Mouse (Mus musculus): ENCODE measurements around the gene Znhit1.
A peak's percentile ranks its signal among the peaks of the same experiment; 100 is the strongest.

Znhit1 gene

DNA sequence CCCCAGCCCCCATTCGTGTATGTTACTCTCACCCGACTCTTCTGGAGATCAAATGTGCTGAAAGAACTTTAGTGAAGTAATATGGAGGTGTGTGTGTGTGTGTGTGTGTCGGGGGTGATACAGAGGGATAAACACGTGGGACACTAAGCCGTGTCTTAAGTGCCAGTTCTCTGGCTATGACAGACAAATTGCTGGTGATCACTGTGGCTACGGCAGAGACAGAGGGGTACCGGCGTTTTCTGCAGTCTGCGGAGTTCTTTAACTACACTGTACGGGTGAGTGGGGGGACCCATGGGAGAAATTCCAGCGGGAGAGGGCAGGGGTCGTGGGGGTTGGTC, at the start of gene Znhit1:
Gene Znhit1, minus strand, starts transcription at position 88 of the 338 bp plus-strand sequence.
- no peak for DNase-seq (ENCODE audit: low spot score)

DNA sequence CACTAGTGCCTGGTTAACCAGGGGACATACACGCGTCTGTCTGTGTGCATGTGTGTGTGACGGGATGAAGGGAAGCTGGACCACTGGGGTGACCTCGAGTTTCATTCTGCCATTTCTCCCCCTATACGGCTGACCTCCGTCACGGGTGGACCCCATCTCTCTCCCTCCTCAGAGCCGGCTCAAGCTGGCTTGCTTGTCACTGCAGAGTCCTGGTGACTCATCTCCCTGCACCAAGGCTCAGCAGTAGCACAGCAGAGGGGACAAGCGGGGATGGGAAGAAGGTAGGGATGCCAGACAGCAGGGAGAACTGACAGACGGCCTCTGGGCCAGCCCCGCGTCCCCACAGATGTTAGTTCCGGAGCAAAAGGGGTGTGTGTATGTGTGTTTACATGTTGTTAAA, 48.4 kb upstream of the Znhit1 start:
- DNase-seq (ENCODE audit: low spot score): no peak

DNA sequence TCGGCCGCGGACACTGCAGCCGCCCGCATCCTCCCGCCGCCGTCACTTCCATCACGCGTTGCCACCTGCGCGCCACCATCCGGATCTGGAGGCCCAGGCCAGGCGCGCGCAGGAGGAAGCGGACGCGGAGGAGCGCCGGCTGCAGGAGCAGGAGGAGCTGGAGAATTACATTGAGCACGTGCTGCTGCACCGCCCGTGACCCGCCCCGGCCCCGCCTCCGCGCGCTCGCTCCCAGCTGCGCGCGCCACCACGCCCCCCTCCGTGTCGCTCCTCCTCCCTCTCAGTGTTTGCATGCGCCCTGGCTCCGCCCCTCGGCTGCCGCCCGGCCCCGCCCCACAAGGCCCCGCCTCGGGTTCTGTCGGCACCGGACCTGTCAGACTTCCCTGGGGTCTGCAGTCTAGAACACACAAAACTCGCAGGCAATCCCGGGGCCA, 44.8 kb upstream of the Znhit1 start:
- DNase-seq (ENCODE audit: low spot score): peak; percentile 61

DNA sequence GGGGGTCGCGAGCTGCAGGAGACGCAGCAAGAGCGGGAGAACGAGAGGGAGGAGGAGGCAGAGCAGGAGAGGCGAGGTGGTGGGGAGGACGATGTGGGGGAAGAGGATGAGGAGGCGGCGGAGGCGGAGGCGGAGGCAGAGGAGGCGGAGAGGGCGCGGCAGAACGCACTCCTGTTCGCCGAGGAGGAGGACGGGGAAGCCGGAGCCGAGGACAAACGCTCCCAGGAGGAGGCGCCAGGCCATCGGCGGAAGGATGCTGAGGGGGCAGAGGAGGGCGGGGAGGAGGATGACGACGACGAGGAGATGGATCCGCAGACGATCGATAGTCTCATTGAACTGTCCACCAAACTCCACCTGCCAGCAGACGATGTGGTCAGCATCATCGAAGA, 44.2 kb upstream of the Znhit1 start:
- no peak for DNase-seq (ENCODE audit: low spot score)

DNA sequence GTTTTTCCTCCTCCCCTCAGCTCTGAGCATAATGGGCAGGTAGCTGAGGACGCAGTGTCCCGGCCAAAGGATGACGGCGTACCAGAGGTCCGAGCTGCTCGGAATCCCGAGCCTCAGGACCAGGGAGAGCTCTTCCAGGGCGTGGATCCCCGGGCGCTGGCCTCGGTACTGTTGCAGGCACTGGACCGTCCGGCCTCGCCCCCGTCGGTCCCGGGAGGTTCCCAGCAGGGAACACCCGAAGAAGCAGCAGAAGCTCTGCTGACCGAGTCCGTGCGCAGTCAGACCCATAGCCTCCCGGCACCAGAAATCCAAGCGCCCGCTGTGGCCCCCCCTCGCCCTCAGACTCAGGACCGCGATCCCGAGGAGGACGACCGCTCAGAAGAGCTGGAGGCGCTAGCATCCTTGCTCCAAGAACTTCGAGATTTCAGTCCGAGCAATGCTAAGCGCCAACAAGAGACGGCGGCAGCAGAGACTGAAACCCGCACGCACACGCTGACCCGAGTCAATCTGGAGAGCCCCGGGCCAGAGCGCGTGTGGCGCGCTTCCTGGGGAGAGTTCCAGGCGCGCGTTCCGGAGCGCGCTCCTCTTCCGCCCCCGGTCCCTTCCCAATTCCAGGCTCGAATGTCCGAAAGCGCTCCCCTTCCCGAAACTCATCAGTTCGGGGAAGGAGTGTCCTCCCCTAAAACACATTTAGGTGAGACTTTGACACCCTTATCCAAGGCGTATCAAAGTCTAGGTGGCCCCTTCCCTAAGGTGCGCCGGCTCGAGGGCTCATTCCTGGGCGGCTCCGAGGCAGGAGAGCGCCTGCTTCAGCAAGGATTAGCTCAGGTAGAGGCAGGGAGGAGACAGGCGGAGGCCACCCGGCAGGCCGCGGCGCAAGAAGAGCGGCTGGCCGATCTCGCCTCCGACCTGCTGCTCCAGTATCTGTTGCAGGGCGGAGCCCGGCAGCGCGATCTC, 43.5 kb upstream of the Znhit1 start:
- no peak for DNase-seq (ENCODE audit: low spot score)

DNA sequence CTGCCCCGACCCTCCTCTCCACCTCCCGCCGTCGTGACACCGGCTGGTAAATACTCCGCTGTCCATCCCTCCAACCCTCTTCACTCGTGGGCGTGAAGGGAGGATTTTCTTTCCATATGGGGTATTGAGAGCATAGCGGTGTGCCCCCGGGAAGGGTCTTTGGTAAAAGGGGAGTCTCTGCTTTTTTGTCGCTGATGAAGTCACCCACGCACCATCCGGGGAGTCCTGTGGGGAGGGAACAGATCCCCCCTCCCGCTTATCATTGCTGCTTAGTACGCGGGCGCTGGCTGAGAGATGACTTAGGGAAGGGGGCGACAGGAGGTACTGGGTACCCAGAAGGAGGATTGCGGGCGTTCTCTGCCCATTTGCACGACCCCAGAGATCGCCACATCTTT, 42.6 kb upstream of the Znhit1 start:
- no peak for DNase-seq (ENCODE audit: low spot score)

DNA sequence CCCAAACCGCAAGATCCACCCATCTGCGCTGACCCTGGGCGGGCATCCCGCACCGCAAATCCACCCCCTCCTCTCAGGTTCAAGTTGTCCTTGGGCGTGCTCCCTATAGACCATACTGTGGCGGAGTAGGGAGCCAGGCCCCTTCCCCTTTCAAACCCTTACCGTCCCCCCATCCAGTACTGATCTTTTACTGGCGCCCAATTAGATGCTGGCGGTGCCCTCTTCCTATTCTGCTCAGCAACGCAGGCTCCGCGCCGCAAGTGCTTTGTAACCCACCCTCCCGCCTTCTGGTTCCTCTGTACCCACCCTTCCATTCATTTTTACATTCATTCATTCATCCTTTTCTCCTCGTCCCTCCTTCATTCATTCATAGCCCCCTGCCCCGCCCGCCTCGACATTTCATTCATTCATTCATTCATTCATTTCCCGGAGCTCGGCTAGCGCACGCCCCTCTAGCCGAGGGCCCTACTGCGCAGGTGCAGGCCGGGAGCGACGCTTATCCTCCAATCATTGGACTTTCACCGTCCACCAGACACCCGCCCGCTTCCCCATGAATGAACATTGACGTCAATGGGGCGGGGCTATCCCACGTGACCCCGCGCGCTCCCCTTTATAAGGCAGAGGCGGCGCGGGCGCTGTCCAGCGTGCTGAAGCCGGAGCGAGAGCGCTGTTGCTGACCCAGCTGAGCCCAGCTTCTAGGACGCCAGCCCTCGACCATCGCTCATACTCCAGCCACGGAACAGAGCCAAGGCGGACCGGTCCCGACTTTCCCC, 42.0 kb upstream of the Znhit1 start:
- DNase-seq (ENCODE audit: low spot score): peak; percentile 90

DNA sequence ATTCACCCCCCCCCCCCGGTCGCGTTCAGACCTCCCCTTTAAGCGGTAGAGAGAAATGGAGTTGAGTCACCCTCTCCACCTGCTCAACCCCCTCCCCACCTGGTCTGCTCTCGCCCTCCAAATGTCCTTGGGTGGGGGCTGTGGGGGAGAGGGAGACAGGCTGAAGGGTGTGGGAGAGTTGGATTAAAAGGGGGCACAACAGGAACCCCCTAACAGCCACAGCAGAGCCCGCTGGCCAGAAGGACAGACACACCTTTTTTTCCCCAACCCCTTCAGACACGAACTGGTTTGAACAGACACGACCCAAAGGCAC, 41.4 kb upstream of the Znhit1 start:
- no peak for DNase-seq (ENCODE audit: low spot score)

DNA sequence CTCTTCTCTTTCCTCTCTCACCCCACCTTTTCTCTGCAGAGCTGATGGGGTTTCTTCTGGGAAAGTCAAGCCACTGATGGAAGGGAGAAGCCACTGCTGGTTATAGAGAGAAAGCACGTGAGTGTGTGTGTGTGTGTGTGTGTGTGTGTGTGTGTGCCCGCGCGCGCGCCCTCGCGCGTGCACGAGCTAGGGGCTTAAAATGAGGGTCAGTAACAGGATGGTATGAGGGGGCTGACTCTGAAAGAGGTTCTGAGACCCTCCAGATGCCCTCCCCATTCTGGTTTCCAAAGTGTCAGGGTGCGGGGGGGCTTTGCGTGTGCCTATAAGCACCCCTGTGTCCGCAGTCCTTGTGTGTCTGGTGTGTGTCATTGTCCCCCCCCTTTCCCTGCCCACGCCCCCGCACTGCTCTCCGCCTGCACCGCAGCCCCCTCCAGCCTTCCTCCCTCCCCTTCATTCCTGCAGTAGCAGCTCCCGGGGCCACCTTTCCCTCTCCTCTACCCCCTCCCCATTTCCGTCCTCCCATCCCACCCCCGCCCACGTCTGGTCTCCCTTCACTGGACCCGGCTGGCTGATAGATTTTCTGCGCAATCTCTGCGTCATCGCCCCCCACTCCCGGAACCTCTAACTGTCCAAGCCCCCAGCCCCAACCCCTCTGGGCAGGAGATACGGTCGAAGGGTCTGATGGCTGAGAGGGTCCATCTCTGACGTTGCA, 40.9 kb upstream of the Znhit1 start:
- DNase-seq (ENCODE audit: low spot score): no peak

DNA sequence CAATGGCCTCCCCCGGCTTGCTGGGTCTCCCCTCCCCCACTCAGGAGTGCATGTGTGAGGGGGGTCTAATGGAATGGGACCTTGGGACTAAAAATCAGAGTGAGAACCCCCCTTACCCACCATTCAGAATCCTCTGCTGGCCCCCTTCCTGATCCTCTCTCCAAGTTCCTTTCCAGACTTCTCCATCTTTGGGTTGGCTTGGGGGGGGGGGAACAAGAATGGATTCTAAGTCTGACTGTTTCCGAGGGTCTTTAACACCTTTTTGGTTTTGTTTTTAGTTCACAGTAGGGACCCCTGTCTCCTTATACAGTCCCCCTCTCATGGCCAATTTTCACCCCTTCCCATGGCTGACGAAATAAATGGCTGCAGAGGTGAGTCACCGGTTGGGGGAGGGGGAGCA, 38.3 kb upstream of the Znhit1 start, which contains the start of gene Vgf:
Gene Vgf, plus strand, starts transcription at position 301 of the 400 bp plus-strand sequence.
- no peak for DNase-seq (ENCODE audit: low spot score)

DNA sequence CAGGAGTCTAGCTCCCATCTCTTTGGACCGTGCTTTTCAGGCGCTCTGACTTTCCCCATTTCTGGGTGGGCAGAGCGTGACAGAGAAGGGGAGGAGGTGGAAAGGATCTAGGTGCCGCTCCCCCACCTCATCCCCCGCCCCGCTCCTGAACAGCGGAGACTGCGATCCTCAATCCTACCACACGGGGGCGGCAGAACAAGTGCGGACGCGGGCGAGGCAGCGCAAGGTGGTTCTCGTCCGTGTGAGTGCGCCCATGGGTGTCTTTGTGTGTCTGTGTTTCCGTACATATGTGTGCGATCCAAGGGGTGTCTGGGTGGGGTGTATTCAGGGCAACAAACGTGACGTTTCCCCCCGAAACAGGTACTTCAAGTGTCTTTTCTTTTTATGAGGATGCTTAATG, 37.3 kb upstream of the Znhit1 start:
- no peak for DNase-seq (ENCODE audit: low spot score)

DNA sequence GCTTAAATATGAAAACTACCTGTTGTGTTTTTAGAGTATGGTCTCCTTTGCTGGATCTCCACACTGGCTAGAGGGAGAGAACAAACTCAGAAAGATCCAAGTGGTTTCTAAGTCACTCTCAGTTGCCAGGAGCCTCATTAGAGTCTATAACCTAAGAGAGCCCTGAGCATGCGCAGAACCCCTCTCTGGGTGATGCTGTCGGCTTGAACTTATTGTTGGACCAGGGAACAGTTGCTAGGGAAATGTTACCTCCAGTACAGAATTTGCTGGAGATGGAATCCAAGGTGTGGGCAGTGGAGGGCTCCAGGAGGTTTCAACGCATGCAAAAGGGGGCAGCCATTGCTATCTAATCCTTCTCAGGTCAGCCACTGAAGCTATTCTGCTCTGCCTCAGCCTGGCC, 36.5 kb upstream of the Znhit1 start:
- DNase-seq (ENCODE audit: low spot score): no peak

DNA sequence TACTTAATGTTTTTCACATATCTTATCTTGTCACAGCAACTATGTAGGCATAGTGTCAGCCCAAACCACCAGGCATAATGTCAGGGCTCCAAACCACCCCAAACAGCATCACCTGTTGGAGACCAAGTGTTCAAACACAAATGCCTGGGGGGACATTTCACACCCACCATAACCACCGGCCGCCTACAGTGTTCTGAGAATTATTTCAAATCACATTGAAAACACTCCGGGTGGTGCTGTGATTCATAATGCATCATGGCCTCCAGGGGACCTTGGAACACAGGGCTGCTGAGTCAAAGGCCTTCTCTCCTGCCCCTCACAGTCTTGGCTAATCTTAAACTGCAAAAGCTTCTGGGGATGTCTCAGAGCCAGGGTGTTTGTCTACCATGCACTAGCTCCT, 28.1 kb upstream of the Znhit1 start:
- no peak for DNase-seq (ENCODE audit: low spot score)

DNA sequence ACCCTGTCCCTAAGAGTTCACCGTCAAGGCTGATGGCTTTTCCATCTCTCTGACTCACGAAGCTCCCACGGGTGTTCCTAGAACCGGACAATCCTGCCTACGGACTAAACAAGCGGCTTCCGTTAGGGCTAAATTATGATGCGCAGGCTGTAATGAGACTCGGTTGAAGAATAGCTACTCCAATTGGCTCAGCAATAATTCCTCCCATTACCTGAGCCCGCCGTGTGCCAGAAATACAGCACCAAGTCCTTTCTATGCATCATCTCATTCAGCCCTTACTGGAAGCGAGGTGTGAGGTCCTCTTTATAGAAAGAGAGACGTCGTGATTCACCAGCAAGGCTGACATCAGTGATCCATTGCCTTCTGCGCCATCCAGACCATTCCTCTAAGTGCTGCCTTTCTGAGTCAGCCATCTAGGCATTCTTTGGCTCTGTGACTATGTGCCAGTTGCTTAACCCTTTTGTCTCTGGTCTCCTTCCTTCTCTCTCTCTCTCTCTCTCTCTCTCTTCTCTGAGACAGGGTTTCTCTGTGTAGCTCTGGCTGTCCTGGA, 24.7 kb upstream of the Znhit1 start:
- no peak for DNase-seq (ENCODE audit: low spot score)

DNA sequence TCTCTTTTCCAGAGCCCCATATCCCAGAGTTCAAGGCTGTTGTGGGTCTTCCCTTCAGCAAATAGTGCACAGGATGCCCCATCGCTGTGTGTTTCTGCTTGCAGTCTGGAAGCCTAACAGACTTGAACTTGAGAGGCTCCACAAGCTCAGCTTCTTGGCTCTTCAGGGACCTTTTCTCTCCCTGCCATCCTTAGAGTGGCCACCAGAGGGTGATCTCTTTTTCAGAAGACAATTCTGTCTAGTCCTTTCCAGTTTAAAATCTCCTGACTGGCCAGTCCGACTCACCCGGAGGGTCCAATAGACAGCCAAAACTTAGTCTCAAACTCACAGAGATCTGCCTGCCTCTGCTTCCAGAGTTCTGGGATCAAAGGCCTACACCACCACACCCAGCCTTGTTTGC, 22.2 kb upstream of the Znhit1 start:
- DNase-seq (ENCODE audit: low spot score): no peak

DNA sequence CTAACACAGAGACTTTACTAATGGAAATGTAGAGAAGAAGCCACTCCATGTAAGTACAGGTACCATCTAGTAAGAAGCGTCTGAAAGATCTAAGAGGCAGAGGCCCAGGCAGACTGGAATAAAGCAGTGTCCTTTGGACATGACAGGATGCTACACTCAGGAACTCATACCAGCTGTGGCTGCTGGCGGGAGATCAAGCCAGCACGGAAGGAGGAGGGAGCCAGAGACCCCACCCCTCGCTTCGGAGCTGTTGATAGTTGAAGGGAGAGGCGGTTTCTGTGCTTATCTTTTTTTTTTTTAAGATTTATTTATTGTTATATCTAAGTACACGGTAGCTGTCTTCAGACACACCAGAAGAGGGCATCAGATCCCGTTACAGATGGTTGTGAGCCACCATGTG, 19.5 kb upstream of the Znhit1 start:
- DNase-seq (ENCODE audit: low spot score): no peak

DNA sequence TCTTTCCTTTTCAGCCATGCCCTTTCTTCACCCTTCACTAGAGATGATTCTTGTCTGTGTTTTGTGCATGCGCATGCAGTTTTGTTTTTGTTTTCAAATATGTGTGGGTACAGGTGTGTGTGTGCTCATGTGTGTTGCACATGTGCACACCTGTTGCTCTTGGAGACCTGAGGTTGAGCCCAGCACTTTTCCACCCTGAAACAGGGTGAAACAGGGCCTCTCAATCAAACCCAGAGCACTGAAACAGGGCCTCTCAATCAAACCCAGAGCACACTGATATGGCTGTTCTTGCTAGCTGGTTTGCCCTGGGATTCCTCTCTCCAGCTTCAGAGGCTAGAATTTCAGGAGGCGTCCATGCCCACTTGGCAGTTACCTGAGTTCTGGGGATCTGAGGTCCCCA, 12.8 kb upstream of the Znhit1 start:
- DNase-seq (ENCODE audit: low spot score): no peak

DNA sequence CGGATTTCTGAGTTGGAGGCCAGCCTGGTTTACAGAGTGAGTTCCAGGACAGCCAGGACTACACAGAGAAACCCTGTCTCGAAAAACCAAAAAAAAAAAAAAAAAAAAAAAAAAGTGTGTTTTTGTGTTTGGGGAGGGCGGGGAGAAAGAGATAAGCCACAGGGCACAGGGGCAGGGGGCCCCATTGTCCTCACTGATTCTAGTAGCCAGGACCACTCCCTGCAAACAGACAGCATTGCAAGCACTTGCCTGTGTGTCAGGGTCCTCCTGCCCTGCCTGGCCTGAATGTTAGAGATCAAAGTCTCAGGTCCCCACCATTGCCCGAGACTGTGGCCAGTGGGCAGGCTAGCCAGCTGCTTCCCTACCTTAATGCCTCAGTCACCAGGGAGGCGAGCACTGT, 11.6 kb upstream of the Znhit1 start:
- DNase-seq (ENCODE audit: low spot score): no peak

DNA sequence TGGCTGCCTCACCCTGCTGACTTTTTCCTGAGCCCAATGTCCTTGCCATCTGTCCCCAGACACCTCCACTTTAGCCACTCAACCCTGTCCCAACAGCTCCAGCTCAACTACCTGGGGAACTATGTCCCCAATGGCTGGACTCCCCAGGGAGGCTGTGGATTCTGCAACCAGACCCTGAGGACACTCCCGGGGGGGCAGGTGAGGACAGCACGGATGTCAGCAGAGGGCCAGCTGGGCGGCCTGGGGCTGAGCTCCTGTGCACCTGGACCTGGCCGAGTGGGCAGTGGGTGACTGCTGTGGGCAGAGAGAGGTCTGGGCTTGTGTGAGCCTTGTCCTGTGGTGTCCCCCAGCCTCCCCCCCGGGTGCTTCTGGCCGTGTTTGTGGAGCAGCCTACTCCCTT, 2.0 kb upstream of the Znhit1 start:
- DNase-seq (ENCODE audit: low spot score): no peak

DNA sequence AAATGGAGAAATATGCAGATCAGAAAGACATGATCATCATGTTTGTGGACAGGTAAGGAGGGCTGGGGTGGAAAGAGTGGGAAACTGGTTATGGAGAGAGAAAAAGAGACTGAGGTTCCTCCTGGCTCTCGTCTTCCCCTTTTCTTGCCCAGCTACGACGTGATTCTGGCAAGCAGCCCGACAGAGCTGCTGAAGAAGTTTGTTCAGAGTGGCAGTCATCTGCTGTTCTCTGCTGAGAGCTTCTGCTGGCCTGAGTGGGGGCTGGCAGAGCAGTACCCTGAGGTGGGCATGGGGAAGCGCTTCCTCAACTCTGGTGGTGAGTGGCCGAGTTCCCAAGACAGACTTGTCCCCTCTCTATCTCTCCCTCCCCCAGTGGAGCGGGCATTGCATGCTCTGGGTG, 599 bp upstream of the Znhit1 start:
- DNase-seq (ENCODE audit: low spot score): no peak

DNA sequence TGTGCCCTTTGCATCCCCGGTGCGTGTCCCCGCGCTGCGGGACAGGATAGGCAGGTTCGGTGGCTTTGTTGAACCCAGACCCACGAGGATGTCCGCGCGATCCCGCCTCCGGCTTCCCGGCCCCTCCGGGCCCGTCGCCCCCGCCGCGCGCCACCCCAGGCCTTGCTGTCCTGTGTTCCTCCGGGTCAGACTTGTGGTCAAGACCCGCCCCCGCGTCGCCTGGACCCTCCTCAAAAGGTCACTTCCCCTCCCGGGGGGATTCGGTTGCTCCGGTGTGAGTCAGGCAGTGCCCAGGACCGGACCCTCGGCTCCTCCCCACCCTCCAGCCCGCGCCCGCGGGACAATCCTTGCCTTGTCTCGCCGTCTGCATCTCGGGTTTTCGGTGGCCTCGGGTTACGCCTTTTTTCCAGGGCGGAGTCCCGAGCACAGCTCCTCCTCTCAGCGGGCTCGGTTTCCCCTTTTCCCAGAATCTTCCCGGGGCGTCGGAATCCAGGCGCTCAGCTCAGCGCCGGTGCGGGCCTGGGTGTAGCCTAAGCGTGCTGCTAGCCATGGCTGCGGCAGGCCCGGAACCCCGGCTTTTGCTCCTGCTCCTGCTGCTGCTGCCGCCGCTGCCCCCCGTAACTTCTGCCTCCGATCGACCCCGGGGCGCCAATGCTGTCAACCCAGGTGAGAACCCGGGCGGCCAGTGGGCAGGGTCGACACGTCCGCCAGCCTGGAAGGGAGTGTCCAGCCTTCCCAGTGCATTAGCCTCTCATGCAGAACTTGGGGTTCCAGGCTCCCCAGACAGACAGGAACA, 485 bp downstream of the Znhit1 start:
- peak; percentile 27 for DNase-seq (ENCODE audit: low spot score)

DNA sequence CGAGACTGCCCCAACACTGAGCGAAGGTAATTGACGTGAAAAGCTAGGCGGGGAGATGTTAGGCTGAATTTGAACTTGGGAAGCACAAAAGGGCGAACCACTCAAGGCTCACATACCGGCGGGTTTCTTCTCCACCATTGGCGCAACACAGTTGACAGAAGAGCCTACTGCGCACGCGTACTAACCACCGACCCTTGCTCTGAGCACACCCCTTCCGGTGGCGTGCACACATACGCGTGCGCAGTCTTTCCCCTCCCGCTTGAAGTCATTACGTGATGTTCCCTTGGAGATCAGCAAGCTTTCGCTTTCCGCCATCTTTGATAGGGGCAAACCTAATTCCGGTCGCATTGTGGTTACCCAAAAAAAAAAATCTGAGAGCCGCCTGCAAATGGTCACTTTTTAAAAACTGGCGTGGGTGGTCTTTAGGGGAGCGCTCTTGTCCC, 1.1 kb downstream of the Znhit1 start, which contains the start of gene Plod3:
Gene Plod3, plus strand, starts transcription at position 325 of the 443 bp plus-strand sequence.
- peak; percentile 86 for DNase-seq (ENCODE audit: low spot score)

Measured in urinary bladder, postnatal 10 days (tissue).